Mouse (Mus musculus) G1E (cell line): ENCODE results near the gene Sema5a.

Source experiments
- CTCF ChIP-seq: IDR thresholded peaks from 2 replicates; pipeline ENCODE4 v1.5.1; 2012; ENCODE audit warnings: low read depth, low read length, inconsistent platforms, mixed read lengths
- GATA1 ChIP-seq: IDR thresholded peaks from 2 replicates; pipeline ENCODE4 v1.6.1; 2012; ENCODE audit warnings: borderline replicate concordance, low read length, inconsistent platforms, mixed read lengths
- GATA2 ChIP-seq: IDR thresholded peaks from 2 replicates; pipeline ENCODE4 v1.6.1; 2012; ENCODE audit warnings: low read depth, low read length, inconsistent platforms, borderline replicate concordance
- POLR2AphosphoS5 ChIP-seq: IDR thresholded peaks from 2 replicates; pipeline ENCODE4 v1.6.1; 2012; ENCODE audit warnings: low read depth, low read length, inconsistent platforms; ENCODE audit not compliant: insufficient replicate concordance
- TAL1 ChIP-seq: conservative IDR thresholded peaks from 2 replicates; pipeline ENCODE4 v1.6.1; 2012; ENCODE audit warnings: low read depth, low read length, inconsistent platforms, mixed read lengths

DNA sequence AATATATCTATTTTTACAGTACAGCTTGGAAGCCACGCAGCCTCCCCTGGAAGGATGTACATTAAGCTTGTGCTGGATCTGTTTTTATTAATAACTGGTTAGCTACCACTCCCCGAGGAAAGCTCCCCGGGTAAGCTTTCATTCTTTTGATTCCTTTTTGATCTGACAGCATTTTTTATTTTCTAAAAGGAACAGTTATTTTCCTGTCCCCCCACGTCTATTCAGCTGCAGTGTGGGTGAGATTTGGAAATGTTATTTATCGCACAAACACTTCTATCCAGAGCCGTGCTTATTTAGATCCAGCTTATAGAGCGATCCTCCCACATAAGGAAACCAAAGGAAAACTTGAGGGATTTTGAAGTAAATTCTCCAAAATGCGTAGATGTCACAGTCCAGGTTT lies 158.7 kb downstream of the Sema5a start:
- TF ChIP-seq CTCF (no peak), GATA1 (no peak), TAL1 (no peak), GATA2 (no peak), POLR2AphosphoS5 (no peak)
